Mouse (Mus musculus) CD4-positive helper T cell, adult 2 months (primary cell): ENCODE results near the gene Nr2e1.

ENCODE experiments used
- DNase-seq: peaks from one replicate; pipeline ENCODE4 v3.0.0-alpha.2; 2012; ENCODE audit warnings: low read depth, missing footprints, low spot score

Nr2e1 gene

GRCm38 (mm10) chr10:42583157-42583872 is at the start of gene Nr2e1, which contains the start of gene Ostm1:
Nr2e1 (minus strand) TSS chr10:42583632.
Ostm1 (plus strand) TSS chr10:42583822.
- no peak for DNase-seq

GRCm38 (mm10) chr10:42632453-42633360 is 49.3 kb upstream of the Nr2e1 start:
- no peak for DNase-seq

- DNase-seq, result no peak
Measured at GRCm38 (mm10) chr10:42631754-42632452, 48.5 kb upstream of the Nr2e1 start.

- no peak for DNase-seq
Measured at GRCm38 (mm10) chr10:42630596-42631355, 47.3 kb upstream of the Nr2e1 start.

GRCm38 (mm10) chr10:42625907-42626306 is 42.5 kb upstream of the Nr2e1 start:
- DNase-seq, result no peak

- DNase-seq, result no peak
Measured at GRCm38 (mm10) chr10:42618291-42618690, 34.9 kb upstream of the Nr2e1 start.

- DNase-seq, result no peak
Measured at GRCm38 (mm10) chr10:42614766-42615165, 31.3 kb upstream of the Nr2e1 start.

GRCm38 (mm10) chr10:42613639-42614381 is 30.4 kb upstream of the Nr2e1 start:
- DNase-seq, result no peak

GRCm38 (mm10) chr10:42613075-42613474 is 29.6 kb upstream of the Nr2e1 start:
- no peak for DNase-seq

GRCm38 (mm10) chr10:42606757-42607156 is 23.3 kb upstream of the Nr2e1 start:
- no peak for DNase-seq

GRCm38 (mm10) chr10:42604874-42605273 is 21.4 kb upstream of the Nr2e1 start:
- DNase-seq, result peak; percentile 33

- no peak for DNase-seq
Measured at GRCm38 (mm10) chr10:42601556-42601955, 18.1 kb upstream of the Nr2e1 start.

- no peak for DNase-seq
Measured at GRCm38 (mm10) chr10:42598615-42599014, 15.2 kb upstream of the Nr2e1 start.

- no peak for DNase-seq
Measured at GRCm38 (mm10) chr10:42593201-42593600, 9.8 kb upstream of the Nr2e1 start.

- no peak for DNase-seq
Measured at GRCm38 (mm10) chr10:42591993-42592686, 8.7 kb upstream of the Nr2e1 start.

- DNase-seq, result no peak
Measured at GRCm38 (mm10) chr10:42591185-42591992, 8.0 kb upstream of the Nr2e1 start.

GRCm38 (mm10) chr10:42590261-42591184 is 7.1 kb upstream of the Nr2e1 start:
- DNase-seq, result no peak

- DNase-seq, result no peak
Measured at GRCm38 (mm10) chr10:42589505-42589904, 6.1 kb upstream of the Nr2e1 start.
